Mouse (Mus musculus) granulocyte monocyte progenitor cell, adult 5-6 weeks (primary cell): ENCODE measurements around the gene Ilkap. TPM values are rescaled to one million over a fixed set of nuclear protein-coding genes. Genes with fewer than 3 reads are reported as not detected.

ENCODE experiments used
- ATAC-seq: replicated peaks from 2 replicates; pipeline ENCODE4 v1.8.0; 2016; ENCODE audit warnings: mild to moderate bottlenecking, moderate TSS enrichment, inconsistent platforms; ENCODE audit not compliant: poor library complexity, severe bottlenecking
- total RNA-seq, 2 experiments: library from RNA; stranded (forward) in 1 of 2; stranded (reverse) in 1 of 2; fragments of 200-712, 200-1000 nt in 1 of 2; fragments of >200 nt in 1 of 2; fragmentation: Nextera tagmentation in 1 of 2; gene quantifications; 2 replicates each; pipeline ENCODE4 v1.2.3; 2014 to 2017

The Ilkap gene
- total RNA-seq, 2 experiments from 2014 or later, result 111 to 113 TPM

DNA sequence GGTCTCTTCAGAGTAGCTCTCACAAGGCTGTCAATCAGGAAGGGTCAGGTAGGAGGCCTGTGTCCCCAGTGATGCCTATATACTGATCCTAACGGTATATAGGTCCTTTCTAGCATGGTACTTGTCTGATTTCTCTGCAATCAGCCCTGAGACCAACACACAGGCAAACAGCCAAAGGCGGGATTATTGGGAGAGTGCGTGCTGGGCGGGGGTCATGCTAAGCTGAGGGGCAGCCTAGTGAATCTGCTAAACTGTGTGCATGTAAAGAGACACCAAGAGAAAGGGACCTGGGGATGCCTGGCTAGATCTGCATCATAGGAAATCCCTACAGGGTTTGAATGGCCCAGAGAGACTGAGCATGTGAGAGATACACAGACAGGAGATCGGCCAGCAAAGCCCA, 16.7 kb upstream of the Ilkap start:
- no peak for ATAC-seq

DNA sequence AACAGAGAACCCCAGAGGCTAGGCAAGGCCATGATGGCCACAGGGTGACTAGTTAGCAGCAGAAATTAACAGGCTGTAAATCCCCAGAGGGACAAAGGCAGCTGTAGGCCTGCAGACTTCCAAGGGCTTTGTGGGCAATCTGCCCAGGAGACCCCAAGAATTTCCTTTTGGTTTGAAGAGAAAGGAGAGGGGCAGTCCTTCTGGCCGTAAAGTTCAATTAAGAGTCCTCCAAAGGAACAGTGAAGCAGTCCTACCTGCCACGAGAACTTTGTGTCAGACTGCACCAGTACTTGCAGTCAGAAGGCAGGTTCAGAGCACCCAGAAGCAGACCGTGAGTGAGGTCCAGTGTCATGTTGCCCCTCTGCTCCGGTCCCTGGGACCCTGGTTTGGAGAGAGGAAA, 16.3 kb upstream of the Ilkap start:
- no peak for ATAC-seq

DNA sequence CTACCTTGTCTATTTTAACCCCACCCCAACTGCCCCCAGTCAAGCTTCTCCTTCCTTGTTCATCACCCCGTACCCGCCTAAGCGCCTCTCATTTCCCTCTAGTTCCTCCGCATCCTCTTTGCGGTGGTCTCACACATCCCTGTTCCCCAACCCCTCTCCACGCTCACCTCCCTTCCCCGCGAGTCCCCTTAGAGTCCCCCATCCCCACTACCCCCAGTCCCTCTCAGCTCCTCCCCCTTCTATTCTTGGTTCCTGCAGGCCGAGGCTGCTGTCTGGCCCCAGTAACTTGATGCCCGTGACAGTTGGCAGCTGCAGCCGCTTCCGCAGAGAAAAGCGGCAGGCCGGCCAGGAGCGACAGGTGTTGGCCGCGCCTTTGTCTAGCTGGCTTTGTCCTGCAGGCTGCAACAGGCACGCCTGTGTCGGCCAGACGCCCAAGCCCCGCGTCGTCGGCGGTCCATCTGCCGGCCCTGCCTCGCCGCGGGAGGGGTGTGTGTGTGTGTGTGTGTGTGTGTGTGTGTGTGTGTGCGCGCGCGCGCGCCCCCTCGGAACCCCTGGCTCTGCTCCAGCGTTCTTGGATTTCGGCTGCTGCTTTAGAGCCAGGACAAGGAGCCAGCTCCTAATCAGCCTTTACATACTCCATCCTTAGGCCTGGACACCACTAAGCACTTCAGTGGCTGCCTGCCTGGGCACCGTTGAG, 15.4 kb upstream of the Ilkap start, which contains the start of gene Hes6:
TSS of gene Hes6 (minus strand) at position 141 of the 697 bp plus-strand sequence.
- peak; percentile 53 for ATAC-seq

- ATAC-seq, result no peak
Observed at GRCm38 (mm10) chr1:91413536-91413897, 14.9 kb upstream of the Ilkap start.

DNA sequence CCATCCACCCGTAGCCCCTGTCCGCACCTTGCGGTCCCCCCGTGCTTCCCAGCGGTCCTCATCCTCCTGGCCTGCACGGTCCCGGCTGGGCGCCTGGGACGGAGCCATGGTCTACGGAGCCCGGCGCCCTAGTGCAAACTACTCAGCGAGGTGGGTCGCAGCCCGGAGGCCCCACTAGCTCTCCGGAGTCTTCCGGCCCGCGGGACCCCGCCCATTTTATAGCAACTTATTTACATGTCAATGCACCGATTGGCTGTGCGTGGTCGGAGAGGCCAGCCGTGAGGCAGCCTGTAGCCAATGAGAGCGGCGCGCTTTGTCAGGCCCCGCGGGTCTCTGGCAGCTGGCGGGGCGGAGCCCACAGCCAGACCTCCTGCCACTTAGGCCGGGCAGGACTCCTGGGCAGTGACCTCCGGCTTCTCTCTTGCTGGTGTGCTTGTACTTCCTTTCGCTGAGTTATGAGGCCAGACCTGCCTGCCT, 14.5 kb upstream of the Ilkap start:
- ATAC-seq, result peak; percentile 84

- ATAC-seq, result peak; percentile 24
Observed at GRCm38 (mm10) chr1:91412286-91413029, 13.8 kb upstream of the Ilkap start.

DNA sequence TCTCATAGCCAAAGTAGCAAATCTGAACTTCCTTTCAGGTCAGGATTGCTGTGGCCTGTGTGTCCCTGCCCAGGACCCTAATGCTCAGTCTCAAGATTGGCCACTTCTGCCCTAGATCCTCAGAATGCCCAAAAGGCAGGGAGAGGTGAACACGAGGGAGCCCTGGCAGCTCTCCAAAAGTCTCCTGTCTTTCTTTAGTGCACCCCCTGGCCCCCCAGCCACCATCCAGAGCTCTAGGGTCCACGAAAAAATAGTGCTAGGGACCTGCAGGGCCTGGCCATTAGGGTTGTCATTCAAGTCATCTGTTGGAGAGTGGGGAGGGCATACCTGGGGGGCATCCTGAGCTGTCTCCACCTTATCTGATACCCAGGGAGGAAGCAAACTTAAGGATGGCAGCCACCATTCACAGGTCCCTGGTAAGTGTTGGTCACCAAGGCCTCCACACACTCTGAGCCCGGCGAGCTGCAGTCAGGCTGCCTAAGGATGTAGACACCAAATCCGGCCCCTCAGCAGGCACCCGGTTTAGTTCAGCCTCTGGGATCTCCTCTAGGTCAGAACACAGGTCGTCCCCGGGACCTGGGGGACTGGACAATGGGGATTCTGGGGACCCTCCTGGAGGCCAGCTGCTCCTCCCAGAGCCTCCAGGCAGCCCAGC, 13.1 kb upstream of the Ilkap start:
- ATAC-seq, result no peak

DNA sequence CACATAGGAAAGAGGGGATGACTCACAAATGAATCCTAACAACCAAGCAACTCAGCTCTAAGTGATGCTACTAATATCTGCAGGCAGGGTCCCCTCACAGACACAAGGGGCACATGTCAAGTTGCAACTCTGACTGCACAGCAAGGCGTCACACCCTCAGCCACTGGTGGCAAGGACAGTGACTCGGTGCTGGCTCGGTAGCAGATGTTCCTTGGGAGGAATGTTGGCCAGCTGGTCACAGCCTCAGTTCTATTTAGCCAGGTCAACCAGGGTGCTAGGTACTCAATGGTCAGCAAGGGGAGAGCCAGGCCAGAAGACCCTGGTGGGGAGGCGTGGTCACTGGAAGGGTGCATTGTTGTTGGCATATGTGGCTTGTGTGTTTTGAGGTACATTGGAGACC, 9.2 kb upstream of the Ilkap start:
- ATAC-seq, result no peak

GRCm38 (mm10) chr1:91405406-91406169, 7.0 kb upstream of the Ilkap start:
- ATAC-seq, result peak; percentile 38; the same call in 1 of the 2 replicates

GRCm38 (mm10) chr1:91404976-91405375, 6.4 kb upstream of the Ilkap start:
- no peak for ATAC-seq

- ATAC-seq, result no peak
Observed at GRCm38 (mm10) chr1:91397927-91398259, 722 bp downstream of the Ilkap start.

DNA sequence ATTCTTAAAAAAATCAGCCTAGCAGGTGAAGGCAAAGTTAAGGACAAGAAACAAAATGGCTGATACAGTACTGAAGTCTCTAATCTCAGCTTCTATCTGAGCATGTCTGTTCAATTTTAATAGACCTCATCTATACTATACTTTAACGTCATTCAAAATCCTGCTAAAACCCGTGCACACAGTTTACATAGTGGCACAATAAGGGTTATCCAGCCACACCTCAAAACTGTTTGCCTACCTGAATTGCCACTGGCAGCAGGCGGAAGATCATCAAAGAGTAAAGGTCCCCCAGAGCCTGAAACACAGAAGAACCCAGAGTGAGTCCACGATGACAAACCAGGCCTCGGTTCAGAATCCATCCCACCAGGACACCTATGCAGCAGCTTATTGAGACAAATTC, 8.2 kb downstream of the Ilkap start:
- ATAC-seq, result no peak

GRCm38 (mm10) chr1:91381091-91381471, 17.5 kb downstream of the Ilkap start:
- ATAC-seq, result no peak

DNA sequence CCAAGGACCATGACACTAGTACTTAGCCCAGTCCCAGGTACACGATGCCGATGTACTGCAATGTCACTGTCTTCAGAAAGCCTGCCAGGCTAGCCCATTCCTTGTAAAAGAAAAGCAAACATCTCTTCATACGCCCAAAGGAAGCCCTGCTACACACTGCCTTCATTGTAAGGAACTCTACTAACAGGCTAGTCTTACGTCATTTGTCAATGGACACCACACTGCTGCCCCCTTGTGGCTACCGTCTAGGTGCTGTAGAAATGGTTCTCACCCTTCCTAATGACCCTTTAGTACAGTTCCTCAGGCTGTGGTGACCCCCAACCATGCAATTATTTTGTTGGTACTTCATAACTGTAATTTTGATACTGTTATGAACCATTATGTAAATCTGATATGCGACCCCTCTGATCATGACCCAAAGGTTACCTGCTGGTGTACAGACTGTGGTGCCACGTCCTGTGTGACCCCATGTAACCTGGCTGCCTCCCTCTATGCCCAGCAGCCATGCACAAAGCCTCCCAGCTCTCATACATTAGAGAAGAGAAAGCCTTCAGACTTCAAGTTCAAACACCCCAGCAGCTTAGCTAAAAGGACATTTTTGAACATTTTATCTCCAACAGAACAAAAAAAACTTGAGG, 18.0 kb downstream of the Ilkap start:
- peak; percentile 95 for ATAC-seq

- no peak for ATAC-seq
Observed at GRCm38 (mm10) chr1:91373414-91373835, 25.2 kb downstream of the Ilkap start.

DNA sequence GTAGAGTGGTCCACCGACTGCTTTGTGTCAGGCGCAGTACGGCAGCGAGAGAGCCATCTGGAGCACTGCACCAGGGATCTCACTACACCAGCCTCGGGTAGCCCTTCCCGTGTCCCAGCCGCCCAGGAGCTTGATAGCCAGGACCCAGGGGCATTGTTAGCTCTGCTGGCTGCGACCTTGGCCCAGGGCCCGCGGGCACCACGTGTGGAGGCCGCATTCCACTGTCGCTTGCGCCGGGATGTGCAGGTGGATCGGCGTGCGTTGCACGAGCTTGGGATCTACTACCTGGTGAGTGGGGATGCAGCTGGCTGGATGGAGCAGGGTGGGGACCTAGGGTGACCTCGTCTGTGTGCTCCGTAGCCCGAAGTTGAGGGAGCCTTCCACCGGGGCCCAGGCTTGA, 28.6 kb downstream of the Ilkap start:
- ATAC-seq, result no peak

DNA sequence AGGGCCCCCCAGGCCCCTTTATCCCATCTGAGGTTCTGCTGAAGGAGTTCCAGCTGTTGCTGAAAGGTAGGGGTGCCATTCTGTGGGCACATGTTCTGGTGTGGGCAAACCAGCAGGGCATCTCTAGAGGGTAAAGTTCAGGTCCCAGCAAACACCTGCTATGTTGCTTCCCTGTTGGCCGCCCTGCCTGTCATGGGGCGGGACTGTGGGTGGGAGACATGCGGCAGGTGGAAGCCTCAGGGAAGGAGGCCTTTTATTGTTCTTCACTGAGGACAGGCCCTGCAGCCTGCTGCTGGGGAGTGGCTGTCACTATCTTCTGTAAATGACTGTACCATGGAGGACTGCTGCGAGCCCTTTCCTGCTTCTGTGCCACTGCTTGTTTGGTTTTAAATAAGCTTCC, 29.2 kb downstream of the Ilkap start:
- ATAC-seq, result no peak

DNA sequence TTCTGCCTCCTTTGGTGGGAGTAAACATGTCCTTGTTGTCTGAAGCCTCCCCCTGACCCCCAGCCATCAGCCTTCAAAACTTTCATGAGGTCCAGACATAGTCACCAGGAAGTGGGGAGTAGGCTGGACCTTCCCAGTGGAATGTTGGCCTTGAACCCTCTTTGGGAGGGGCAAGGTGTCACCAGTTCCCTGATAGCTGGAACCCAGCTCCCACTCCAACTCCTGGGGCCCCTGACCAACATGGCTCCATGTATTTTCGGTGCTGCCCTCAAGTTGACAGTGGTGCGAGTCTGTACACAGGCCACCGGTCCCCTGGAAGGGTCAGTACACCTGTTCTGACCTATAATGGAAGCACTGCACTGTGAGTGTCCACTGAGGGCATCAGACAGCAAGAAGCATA, 31.3 kb downstream of the Ilkap start:
- ATAC-seq, result no peak

- peak; percentile 84 for ATAC-seq
Observed at GRCm38 (mm10) chr1:91366215-91367108, 32.2 kb downstream of the Ilkap start, which contains the start of gene Erfe. Erfe (plus strand) TSS chr1:91366430.
